Mouse (Mus musculus): ENCODE measurements around the gene Ncan. TPM values are rescaled to one million over a fixed set of nuclear protein-coding genes. Genes with fewer than 3 reads are reported as not detected.

Ncan gene
- polyA plus RNA-seq, 1 experiment from 2014 or later: 0.04 TPM

DNA sequence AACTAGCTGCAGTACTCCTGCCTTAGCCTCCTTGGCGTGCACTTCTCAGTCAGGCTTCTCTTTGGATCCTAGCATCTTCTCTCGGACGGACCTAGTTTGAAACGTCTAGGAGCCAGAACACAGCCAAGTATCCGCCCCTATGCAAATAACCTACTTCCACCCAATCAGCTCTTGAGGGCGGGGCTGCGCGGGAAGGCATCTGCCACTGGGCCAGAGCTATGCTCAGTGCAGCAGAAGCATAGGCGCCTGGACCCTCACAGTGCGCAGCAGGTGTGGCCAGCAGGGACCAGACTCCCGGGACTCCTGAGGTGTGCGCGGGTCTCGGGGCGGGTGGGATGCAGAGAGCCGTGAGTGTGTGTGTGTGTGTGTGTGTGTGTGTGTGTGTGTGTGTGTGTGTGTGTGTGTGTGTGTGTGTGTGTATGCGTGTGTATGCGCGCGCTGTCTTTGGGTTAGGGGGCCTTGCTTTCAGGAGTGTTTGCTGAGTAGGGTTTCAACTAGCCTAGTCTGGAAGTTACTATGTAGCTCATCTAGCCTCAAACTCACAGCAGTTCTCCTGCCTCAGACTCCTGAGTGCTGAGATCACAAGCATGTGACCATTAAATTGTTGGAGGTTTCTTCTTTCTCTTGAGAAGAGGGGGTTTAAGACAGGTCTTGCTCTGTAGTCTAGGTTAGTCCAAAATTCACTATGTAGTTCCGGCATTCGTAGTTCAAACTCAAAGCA is 32.0 kb upstream of the Ncan start:
- peak; percentile 96 for ATAC-seq (ENCODE audit: low read depth)
- H3K27ac ChIP-seq (ENCODE audit: low read length): no peak overlapping the region
- H3K9ac ChIP-seq (ENCODE audit: low read depth, low read length): no peak overlapping the region
- H3K4me1 ChIP-seq (ENCODE audit: control insufficient read depth, low read depth, low read length): peaks cover 11% of the 10 kb centered on the region
- H3K9me3 ChIP-seq (replicated peaks; ENCODE audit: control insufficient read depth, low read length): no peaks in the 10 kb centered on the region
- H3K36me3 ChIP-seq (ENCODE audit: control insufficient read depth, insufficient read depth): no peaks in the 10 kb centered on the region
- no peak overlapping the region for H3K4me3 ChIP-seq (ENCODE audit: low read depth, low read length)
- peak overlapping the region; percentile 39 for H3K4me2 ChIP-seq (ENCODE audit: low read depth, low read length)
- H3K27me3 ChIP-seq (ENCODE audit: control insufficient read depth, insufficient read depth, low read depth, low read length): no peaks in the 10 kb centered on the region
- 17% methylated on average over 22 of the region's 22 CpGs for WGBS (ENCODE audit: insufficient replicate concordance)

GRCm38 (mm10) chr8:70150158-70150557 is 29.5 kb upstream of the Ncan start:
- 29% methylated on average over 13 of the region's 13 CpGs for WGBS (ENCODE audit: insufficient replicate concordance)
- H3K9me3 ChIP-seq (replicated peaks; ENCODE audit: control insufficient read depth, low read length): no peaks in the 10 kb centered on the region
- H3K36me3 ChIP-seq (ENCODE audit: control insufficient read depth, insufficient read depth): peaks cover under 1% of the 10 kb centered on the region; the same call in 1 of the 2 replicates
- peaks cover 9% of the 10 kb centered on the region for H3K4me1 ChIP-seq (ENCODE audit: control insufficient read depth, low read depth, low read length)
- peak overlapping the region; percentile 19; the same call in 1 of the 2 replicates for H3K4me2 ChIP-seq (ENCODE audit: low read depth, low read length)
- peak; percentile 49; the same call in 1 of the 2 replicates for ATAC-seq (ENCODE audit: low read depth)
- H3K27me3 ChIP-seq (ENCODE audit: control insufficient read depth, insufficient read depth, low read depth, low read length): no peaks in the 10 kb centered on the region
- H3K27ac ChIP-seq (ENCODE audit: low read length): no peak overlapping the region
- no peak overlapping the region for H3K9ac ChIP-seq (ENCODE audit: low read depth, low read length)
- H3K4me3 ChIP-seq (ENCODE audit: low read depth, low read length): no peak overlapping the region

- H3K9me3 ChIP-seq (replicated peaks; ENCODE audit: control insufficient read depth, low read length): no peaks in the 10 kb centered on the region
Observed at GRCm38 (mm10) chr8:70147678-70148607, 27.3 kb upstream of the Ncan start.

DNA sequence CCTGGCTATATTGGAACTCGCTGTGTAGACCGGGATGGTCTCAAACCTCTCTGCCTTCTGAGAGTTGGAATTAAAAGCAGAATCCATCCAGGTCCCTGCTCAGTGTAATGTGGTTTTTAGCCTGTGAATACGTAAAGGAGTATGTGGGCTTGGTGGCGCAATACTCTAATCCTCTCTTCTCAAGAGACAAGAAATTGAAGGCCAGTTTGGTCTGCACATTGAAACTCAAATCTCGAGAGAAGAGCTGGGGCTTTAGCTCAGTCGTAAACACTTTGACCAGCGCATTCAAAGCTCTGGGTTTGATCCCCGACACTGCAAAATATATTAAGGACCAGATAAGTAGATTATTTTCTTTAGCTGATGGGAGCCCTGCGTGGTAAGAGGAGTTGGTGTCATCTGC is 19.3 kb upstream of the Ncan start:
- Histone ChIP-seq H3K4me1 (ENCODE audit: control insufficient read depth, low read depth, low read length) (peaks cover 21% of the 10 kb centered on the region), H3K36me3 (ENCODE audit: control insufficient read depth, insufficient read depth) (peaks cover 8% of the 10 kb centered on the region), H3K4me2 (ENCODE audit: low read depth, low read length) (peak overlapping the region; percentile 64), H3K4me3 (ENCODE audit: low read depth, low read length) (peak overlapping the region; percentile 93), H3K27me3 (ENCODE audit: control insufficient read depth, insufficient read depth, low read depth, low read length) (no peaks in the 10 kb centered on the region), H3K9me3 (replicated peaks; ENCODE audit: control insufficient read depth, low read length) (no peaks in the 10 kb centered on the region), H3K9ac (ENCODE audit: low read depth, low read length) (peak overlapping the region; percentile 86), H3K27ac (ENCODE audit: low read length) (peak overlapping the region; percentile 96)
- no peak for ATAC-seq (ENCODE audit: low read depth)
- WGBS (ENCODE audit: insufficient replicate concordance): 7% methylated on average over 9 of the region's 9 CpGs

More at GRCm38 (mm10) chr8:70147678-70148607, 27.3 kb upstream of the Ncan start:
- ATAC-seq (ENCODE audit: low read depth): no peak
- H3K36me3 ChIP-seq (ENCODE audit: control insufficient read depth, insufficient read depth): peaks cover 7% of the 10 kb centered on the region
- no peak overlapping the region for H3K4me2 ChIP-seq (ENCODE audit: low read depth, low read length)
- H3K4me1 ChIP-seq (ENCODE audit: control insufficient read depth, low read depth, low read length): peaks cover 9% of the 10 kb centered on the region
- WGBS (ENCODE audit: insufficient replicate concordance): 60% methylated on average over 7 of the region's 7 CpGs
- no peak overlapping the region for H3K4me3 ChIP-seq (ENCODE audit: low read depth, low read length)
- no peak overlapping the region for H3K27ac ChIP-seq (ENCODE audit: low read length)
- H3K9ac ChIP-seq (ENCODE audit: low read depth, low read length): no peak overlapping the region
- H3K27me3 ChIP-seq (ENCODE audit: control insufficient read depth, insufficient read depth, low read depth, low read length): no peaks in the 10 kb centered on the region

DNA sequence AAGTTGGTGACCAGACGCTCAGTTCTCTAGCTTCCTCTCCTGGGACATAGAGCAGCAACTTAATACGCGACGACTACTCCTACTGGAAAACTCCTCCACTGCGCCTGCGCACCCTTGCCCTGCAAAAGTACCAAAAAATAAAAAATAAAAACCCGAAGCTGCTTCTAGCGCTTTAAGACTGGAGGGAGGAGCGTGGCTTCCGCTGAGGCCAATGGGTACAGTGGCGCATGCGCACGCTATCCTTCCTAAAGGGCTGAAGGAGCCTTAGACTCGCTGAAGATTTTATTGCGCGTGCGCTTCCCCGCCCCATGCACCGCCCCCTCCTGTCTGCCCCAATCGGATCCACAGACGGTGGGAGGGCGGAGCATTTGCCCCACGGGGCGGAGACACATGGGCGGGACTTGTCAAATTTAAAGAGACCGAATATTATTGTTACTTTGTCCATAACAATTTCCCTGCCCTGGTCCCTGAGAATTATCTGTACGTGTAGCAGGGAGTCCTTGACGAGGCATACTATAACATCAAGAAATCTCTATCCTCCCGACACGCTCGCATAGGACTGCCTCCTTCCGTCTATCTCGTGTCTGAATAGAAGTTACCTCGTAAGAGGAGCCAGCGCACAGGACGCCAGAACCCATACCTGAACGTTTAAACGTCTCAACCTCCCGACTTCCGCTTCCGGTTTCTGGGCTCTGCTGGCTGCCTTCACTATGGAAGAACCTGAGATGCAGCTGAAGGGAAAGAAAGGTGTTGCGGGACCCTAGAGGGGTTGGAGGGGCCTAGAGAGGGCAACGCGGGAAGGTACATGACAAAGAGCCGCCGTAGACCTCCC is 18.6 kb upstream of the Ncan start, which contains the start of the genes Rfxank, Borcs8 and Mef2b:
Gene Rfxank (minus strand): TSS at position 129 of the 832 bp plus-strand sequence.
Gene Borcs8 (plus strand): TSS at position 474 of the 832 bp plus-strand sequence.
Gene Mef2b (plus strand): TSS at position 686 of the 832 bp plus-strand sequence.
- no peaks in the 10 kb centered on the region for H3K9me3 ChIP-seq (replicated peaks; ENCODE audit: control insufficient read depth, low read length)
- peak within 1 kb of the TSS; percentile 93 for H3K4me3 ChIP-seq (ENCODE audit: low read depth, low read length)
- H3K36me3 ChIP-seq (ENCODE audit: control insufficient read depth, insufficient read depth): peaks cover 10% of the 10 kb centered on the region
- H3K4me1 ChIP-seq (ENCODE audit: control insufficient read depth, low read depth, low read length): peaks cover 21% of the 10 kb centered on the region
- H3K9ac ChIP-seq (ENCODE audit: low read depth, low read length): peak within 1 kb of the TSS; percentile 86
- H3K27me3 ChIP-seq (ENCODE audit: control insufficient read depth, insufficient read depth, low read depth, low read length): no peaks in the 10 kb centered on the region
- WGBS (ENCODE audit: insufficient replicate concordance): under 1% methylated on average over 46 of the region's 46 CpGs
- H3K4me2 ChIP-seq (ENCODE audit: low read depth, low read length): peak within 1 kb of the TSS; percentile 84
- peak within 1 kb of the TSS; percentile 96 for H3K27ac ChIP-seq (ENCODE audit: low read length)
- peak; percentile 97 for ATAC-seq (ENCODE audit: low read depth)

DNA sequence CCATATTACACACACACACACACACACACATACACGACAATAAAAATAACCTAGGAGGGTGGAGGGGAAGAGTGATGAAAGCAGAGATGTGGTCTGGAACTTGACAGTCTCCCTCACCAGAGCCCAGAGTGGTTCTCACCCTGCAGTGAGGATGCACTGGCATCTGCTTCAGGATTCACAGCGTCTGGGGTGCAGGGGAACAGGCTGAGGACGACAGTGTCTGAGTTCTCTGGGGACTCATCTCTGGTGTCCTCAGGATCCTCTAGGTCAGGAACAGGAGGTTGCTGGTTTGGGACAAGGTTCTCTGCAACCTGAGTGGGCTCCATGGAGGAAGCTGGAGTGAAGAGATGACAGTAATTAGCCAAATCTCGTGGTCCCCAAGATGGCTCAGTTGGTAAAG is 17.2 kb upstream of the Ncan start:
- H3K9ac ChIP-seq (ENCODE audit: low read depth, low read length): peak overlapping the region; percentile 63; the same call in 1 of the 2 replicates
- H3K4me1 ChIP-seq (ENCODE audit: control insufficient read depth, low read depth, low read length): peaks cover 24% of the 10 kb centered on the region
- H3K27ac ChIP-seq (ENCODE audit: low read length): peak overlapping the region; percentile 61
- no peaks in the 10 kb centered on the region for H3K9me3 ChIP-seq (replicated peaks; ENCODE audit: control insufficient read depth, low read length)
- peaks cover 12% of the 10 kb centered on the region for H3K36me3 ChIP-seq (ENCODE audit: control insufficient read depth, insufficient read depth)
- ATAC-seq (ENCODE audit: low read depth): no peak
- no peaks in the 10 kb centered on the region for H3K27me3 ChIP-seq (ENCODE audit: control insufficient read depth, insufficient read depth, low read depth, low read length)
- peak overlapping the region; percentile 84 for H3K4me2 ChIP-seq (ENCODE audit: low read depth, low read length)
- WGBS (ENCODE audit: insufficient replicate concordance): 64% methylated on average over 4 of the region's 4 CpGs
- H3K4me3 ChIP-seq (ENCODE audit: low read depth, low read length): peak overlapping the region; percentile 93

- 74% methylated on average over 4 of the region's 4 CpGs for WGBS (ENCODE audit: insufficient replicate concordance)
- Histone ChIP-seq H3K4me2 (ENCODE audit: low read depth, low read length) (no peak overlapping the region), H3K9ac (ENCODE audit: low read depth, low read length) (no peak overlapping the region), H3K27ac (ENCODE audit: low read length) (no peak overlapping the region), H3K27me3 (ENCODE audit: control insufficient read depth, insufficient read depth, low read depth, low read length) (no peaks in the 10 kb centered on the region), H3K9me3 (replicated peaks; ENCODE audit: control insufficient read depth, low read length) (no peaks in the 10 kb centered on the region), H3K4me1 (ENCODE audit: control insufficient read depth, low read depth, low read length) (peaks cover 34% of the 10 kb centered on the region), H3K4me3 (ENCODE audit: low read depth, low read length) (no peak overlapping the region), H3K36me3 (ENCODE audit: control insufficient read depth, insufficient read depth) (peaks cover 9% of the 10 kb centered on the region)
- ATAC-seq (ENCODE audit: low read depth): no peak
Observed at GRCm38 (mm10) chr8:70136591-70136990, 15.9 kb upstream of the Ncan start.

GRCm38 (mm10) chr8:70134931-70135330 is 14.3 kb upstream of the Ncan start:
- ATAC-seq (ENCODE audit: low read depth): no peak
- 79% methylated on average over 9 of the region's 9 CpGs for WGBS (ENCODE audit: insufficient replicate concordance)
- peaks cover 9% of the 10 kb centered on the region for H3K36me3 ChIP-seq (ENCODE audit: control insufficient read depth, insufficient read depth)
- peaks cover 30% of the 10 kb centered on the region for H3K4me1 ChIP-seq (ENCODE audit: control insufficient read depth, low read depth, low read length)
- H3K9ac ChIP-seq (ENCODE audit: low read depth, low read length): no peak overlapping the region
- H3K27ac ChIP-seq (ENCODE audit: low read length): no peak overlapping the region
- H3K4me3 ChIP-seq (ENCODE audit: low read depth, low read length): no peak overlapping the region
- no peaks in the 10 kb centered on the region for H3K9me3 ChIP-seq (replicated peaks; ENCODE audit: control insufficient read depth, low read length)
- H3K27me3 ChIP-seq (ENCODE audit: control insufficient read depth, insufficient read depth, low read depth, low read length): no peaks in the 10 kb centered on the region
- H3K4me2 ChIP-seq (ENCODE audit: low read depth, low read length): no peak overlapping the region
